Mouse (Mus musculus) CH12.LX (cell line): ENCODE results near the gene Tcl1b1. TPM values are rescaled to one million over a fixed set of nuclear protein-coding genes. Genes with fewer than 3 reads are reported as not detected.

Experiments used
- polyA plus RNA-seq: library from polyadenylated mRNA; unstranded; fragments of >175 nt; gene quantifications from 2 replicates; pipeline ENCODE4 v1.2.1, GENCODE M21; 2012; ENCODE audit warnings: low read depth; ENCODE audit not compliant: insufficient read length
- total RNA-seq, 2 experiments: library from RNA; depleted of rRNA; stranded (reverse); fragments of 300-350 nt in 1 of 2; fragments of >200 nt in 1 of 2; gene quantifications; 2 replicates each; pipeline ENCODE4 v1.2.3; 2012 to 2014

Tcl1b1 gene
- total and polyA plus RNA-seq, 3 experiments, result not detected

Other genes with a start within 250 kb of the Tcl1b1 start
- 16.6 and 18.7 TPM in 2 replicates for gene Syne3, start 149.9 kb upstream of the Tcl1b1 start, total RNA-seq (2012; rRNA removed)
- 5.3 and 5.5 TPM in 2 replicates for gene Syne3, start 149.9 kb upstream of the Tcl1b1 start, total RNA-seq (2014; rRNA removed)
- gene Syne3, start 149.9 kb upstream of the Tcl1b1 start, polyA plus RNA-seq, result 7.3 and 7.5 TPM in 2 replicates
- 38.5 and 51.6 TPM in 2 replicates for gene Glrx5, start 127.0 kb upstream of the Tcl1b1 start, total RNA-seq (2012; rRNA removed)
- gene Glrx5, start 127.0 kb upstream of the Tcl1b1 start, total RNA-seq (2014; rRNA removed), result 72.8 and 79.5 TPM in 2 replicates
- 112 and 123 TPM in 2 replicates for gene Glrx5, start 127.0 kb upstream of the Tcl1b1 start, polyA plus RNA-seq
- gene Tcl1b2, start 13.7 kb upstream of the Tcl1b1 start, total RNA-seq (2012; rRNA removed), result not detected in 2 replicates
- not detected in 2 replicates for gene Tcl1b2, start 13.7 kb upstream of the Tcl1b1 start, total RNA-seq (2014; rRNA removed)
- not detected in 2 replicates for gene Tcl1b2, start 13.7 kb upstream of the Tcl1b1 start, polyA plus RNA-seq
- not detected in 2 replicates for gene Tcl1b5, start 16.7 kb downstream of the Tcl1b1 start, total RNA-seq (2012; rRNA removed)
- not detected in 2 replicates for gene Tcl1b5, start 16.7 kb downstream of the Tcl1b1 start, total RNA-seq (2014; rRNA removed)
- gene Tcl1b5, start 16.7 kb downstream of the Tcl1b1 start, polyA plus RNA-seq, result not detected in 2 replicates
- not detected in 2 replicates for gene Tcl1b3, start 31.4 kb downstream of the Tcl1b1 start, total RNA-seq (2012; rRNA removed)
- gene Tcl1b3, start 31.4 kb downstream of the Tcl1b1 start, total RNA-seq (2014; rRNA removed), result not detected in 2 replicates
- not detected in 2 replicates for gene Tcl1b3, start 31.4 kb downstream of the Tcl1b1 start, polyA plus RNA-seq
- not detected in 2 replicates for gene Tcl1b4, start 42.3 kb downstream of the Tcl1b1 start, total RNA-seq (2012; rRNA removed)
- gene Tcl1b4, start 42.3 kb downstream of the Tcl1b1 start, total RNA-seq (2014; rRNA removed), result not detected in 2 replicates
- not detected in 2 replicates for gene Tcl1b4, start 42.3 kb downstream of the Tcl1b1 start, polyA plus RNA-seq
- not detected in 2 replicates for gene Tcl1, start 63.1 kb downstream of the Tcl1b1 start, total RNA-seq (2012; rRNA removed)
- gene Tcl1, start 63.1 kb downstream of the Tcl1b1 start, total RNA-seq (2014; rRNA removed), result not detected in 2 replicates
- not detected in 2 replicates for gene Tcl1, start 63.1 kb downstream of the Tcl1b1 start, polyA plus RNA-seq
- not detected in 2 replicates for gene Tunar, start 174.2 kb downstream of the Tcl1b1 start, total RNA-seq (2012; rRNA removed)
- not detected in 2 replicates for gene Tunar, start 174.2 kb downstream of the Tcl1b1 start, total RNA-seq (2014; rRNA removed)
- not detected in 2 replicates for gene Tunar, start 174.2 kb downstream of the Tcl1b1 start, polyA plus RNA-seq